11 mouse cellular contexts compared by ENCODE assay signal in the genomic region with DNA sequence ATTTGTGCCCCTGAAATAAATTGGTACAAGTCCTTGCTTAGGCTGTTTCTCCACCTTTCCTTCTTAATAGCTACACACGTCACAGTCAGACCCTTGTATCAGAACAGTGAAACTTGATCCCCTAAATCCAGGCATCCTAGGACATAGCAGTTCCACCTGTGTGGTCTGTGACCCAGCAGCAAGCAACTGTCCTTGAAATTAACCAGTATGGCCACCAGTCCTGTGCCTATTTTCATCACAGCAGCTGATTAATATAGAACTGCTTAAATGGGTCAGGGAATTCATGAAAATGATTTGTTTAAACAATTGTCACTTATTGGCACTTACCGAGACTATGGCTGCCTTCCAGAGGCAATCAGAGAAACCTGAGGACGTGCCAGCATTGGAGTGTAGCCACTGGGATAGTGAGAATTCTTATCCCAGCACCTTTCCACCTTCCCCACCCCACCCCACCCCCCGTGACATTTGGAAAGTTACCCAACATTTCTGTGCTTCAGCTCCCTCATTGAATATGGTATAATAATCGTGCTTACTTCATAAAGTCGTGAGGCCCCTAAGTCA.
DNase-seq lines count a peak whose midpoint lies in the region; ATAC-seq and TF ChIP-seq lines count a peak whose summit lies in the region.
"Had no signal": no experiment of that assay in that cellular context is flagged by ENCODE, and none has a peak within 500 bp of the region (broad histone marks: within the 10 kb centered on the region; RNA-seq: fewer than 3 reads in every experiment).

No protein-coding gene starts in this region.

- H3K4me1 ChIP-seq in kidney, embryonic 14.5 days (ENCODE audit: control insufficient read depth, insufficient read depth, low read length): 0 out of 2 replicates have a peak, but pooled peaks cover 4% of the 10 kb centered on the region
- peaks cover 17% of the 10 kb centered on the region for H3K4me1 ChIP-seq in heart, embryonic 13.5 days
- peaks cover 8% of the 10 kb centered on the region for H3K4me1 ChIP-seq in lung, embryonic 15.5 days
- H3K4me1 ChIP-seq: embryonic facial prominence, embryonic 13.5 days had no signal

- intact Hi-C loops in gastrocnemius, adult 2 months (cut with DNase I): no loop called here

- no peak overlapping the region for H3K9ac ChIP-seq in kidney, embryonic 14.5 days (ENCODE audit: low read depth, low read length)
- no peak overlapping the region for H3K9ac ChIP-seq in heart, embryonic 13.5 days
- no peak overlapping the region for H3K9ac ChIP-seq in lung, embryonic 15.5 days
- H3K9ac ChIP-seq: embryonic facial prominence, embryonic 13.5 days; midbrain, embryonic 12.5 days had no signal

- no peaks in the 10 kb centered on the region for H3K27me3 ChIP-seq in kidney, embryonic 14.5 days (ENCODE audit: control insufficient read depth, insufficient read depth, low read length)
- H3K27me3 ChIP-seq in heart, embryonic 13.5 days (replicated peaks): no peaks in the 10 kb centered on the region
- no peaks in the 10 kb centered on the region for H3K27me3 ChIP-seq in lung, embryonic 15.5 days
- H3K27me3 ChIP-seq: embryonic facial prominence, embryonic 13.5 days; midbrain, embryonic 12.5 days had no signal

- H3K36me3 ChIP-seq in kidney, embryonic 14.5 days (ENCODE audit: control insufficient read depth, insufficient read depth, low read length): no peaks in the 10 kb centered on the region
- H3K36me3 ChIP-seq in heart, embryonic 13.5 days: no peaks in the 10 kb centered on the region
- no peaks in the 10 kb centered on the region for H3K36me3 ChIP-seq in lung, embryonic 15.5 days
- H3K36me3 ChIP-seq: embryonic facial prominence, embryonic 13.5 days; midbrain, embryonic 12.5 days had no signal

- H3K4me2 ChIP-seq in kidney, embryonic 14.5 days (replicated peaks; ENCODE audit: low read depth, low read length): no peak overlapping the region
- peak overlapping the region; percentile 44 for H3K4me2 ChIP-seq in heart, embryonic 13.5 days
- 0 out of 2 replicates have a peak overlapping the region, but pooled peaks have one; percentile 23 for H3K4me2 ChIP-seq in lung, embryonic 15.5 days
- H3K4me2 ChIP-seq: embryonic facial prominence, embryonic 13.5 days; midbrain, embryonic 12.5 days had no signal

- H3K9me3 ChIP-seq in kidney, embryonic 14.5 days (ENCODE audit: control insufficient read depth, low read length): no peaks in the 10 kb centered on the region
- H3K9me3 ChIP-seq in heart, embryonic 13.5 days: no peaks in the 10 kb centered on the region
- no peaks in the 10 kb centered on the region for H3K9me3 ChIP-seq in lung, embryonic 15.5 days
- H3K9me3 ChIP-seq: embryonic facial prominence, embryonic 13.5 days; midbrain, embryonic 12.5 days had no signal

- H3K27ac ChIP-seq in kidney, embryonic 14.5 days (ENCODE audit: low read depth, low read length): no peak overlapping the region
- no peak overlapping the region; the same call in 1 of the 2 replicates for H3K27ac ChIP-seq in heart, embryonic 13.5 days (replicated peaks)
- H3K27ac ChIP-seq in lung, embryonic 15.5 days: peak overlapping the region; percentile 87
- H3K27ac ChIP-seq in gastrocnemius, adult 2 months: no peak overlapping the region
- H3K27ac ChIP-seq: embryonic facial prominence, embryonic 13.5 days; kidney, postnatal 0 days; midbrain, embryonic 12.5 days had no signal

- WGBS in kidney, embryonic 14.5 days: 51% methylated on average over 6 of the region's 6 CpGs
- WGBS in heart, embryonic 13.5 days: 55% methylated on average over 6 of the region's 6 CpGs
- 34% methylated on average over 6 of the region's 6 CpGs for WGBS in lung, embryonic 15.5 days

- TF ChIP-seq CTCF in gastrocnemius, adult 2 months (IDR thresholded peaks at IDR 0.05): no peak

- peak; percentile 59; the same call in 1 of the 2 replicates for ATAC-seq in kidney, embryonic 14.5 days (ENCODE audit: low FRiP score, low TSS enrichment)
- ATAC-seq in heart, embryonic 13.5 days (ENCODE audit: extremely low read depth, insufficient number of reproducible peaks, low FRiP score, low TSS enrichment): no peak
- ATAC-seq in lung, embryonic 15.5 days (ENCODE audit: borderline replicate concordance, extremely low read depth, low FRiP score, low TSS enrichment): peak; percentile 78

- no peak for DNase-seq in kidney, postnatal 14 days
- DNase-seq in cerebellum, adult 18-20 months: peak; percentile 54 to 62
- no peak for DNase-seq in gastrocnemius, adult 2 months
- DNase-seq in ovary, postnatal 10 days (ENCODE audit: low spot score): no peak
- DNase-seq in spleen, postnatal 14 days (ENCODE audit: low spot score in 2 of 2): no peak

- no peak overlapping the region for H3K4me3 ChIP-seq in kidney, embryonic 14.5 days (ENCODE audit: low read length)
- no peak overlapping the region for H3K4me3 ChIP-seq in heart, embryonic 13.5 days
- H3K4me3 ChIP-seq in lung, embryonic 15.5 days: no peak overlapping the region
- H3K4me3 ChIP-seq in gastrocnemius, adult 2 months: no peak overlapping the region
- H3K4me3 ChIP-seq: embryonic facial prominence, embryonic 13.5 days; midbrain, embryonic 12.5 days had no signal

Comparison
In these comparisons a context has a peak if more than half of its experiments do, and no peak if none do; other contexts are left out.
1. DNase-seq: peak in cerebellum, adult 18-20 months (2 of 2); none in kidney, postnatal 14 days (single experiment), gastrocnemius, adult 2 months (single experiment), ovary, postnatal 10 days (single experiment) and spleen, postnatal 14 days (0 of 2).